Mouse (Mus musculus) lung, embryonic 14.5 days (tissue): ENCODE measurements around the gene Cygb. TPM values are rescaled to one million over a fixed set of nuclear protein-coding genes. Genes with fewer than 3 reads are reported as not detected.

ENCODE experiments used
- ATAC-seq: fragments of 200-750 bp; cut with Nextera tagmentation; 2 replicates; pipeline ENCODE4 v1.8.0; 2017; ENCODE audit warnings: mild to moderate bottlenecking, moderate TSS enrichment, moderate library complexity; ENCODE audit not compliant: insufficient read depth
- DNase-seq: peaks from one replicate; pipeline ENCODE4 v3.0.0-alpha.2; 2015
- H3K27ac ChIP-seq: fragments of 300-500 bp; sonication (generic); 2 replicates; pipeline ENCODE4 v1.5.1; 2014; ENCODE audit warnings: low read depth, mild to moderate bottlenecking, moderate library complexity
- H3K27me3 ChIP-seq: fragments of 300-500 bp; sonication (generic); 2 replicates; pipeline ENCODE4 v1.6.1; 2014; ENCODE audit warnings: low read length, control low read depth; ENCODE audit not compliant: insufficient read depth
- H3K36me3 ChIP-seq: fragments of 300-500 bp; sonication (generic); 2 replicates; pipeline ENCODE4 v1.6.1; 2014; ENCODE audit warnings: control low read depth; ENCODE audit not compliant: insufficient read depth
- H3K4me1 ChIP-seq: fragments of 300-500 bp; sonication (generic); 2 replicates; pipeline ENCODE4 v1.6.1; 2014; ENCODE audit warnings: antibody characterized with exemption, control low read depth; ENCODE audit not compliant: insufficient read depth
- H3K4me2 ChIP-seq: fragments of 300-500 bp; sonication (generic); 2 replicates; pipeline ENCODE4 v1.6.1; 2014; ENCODE audit warnings: mild to moderate bottlenecking
- H3K4me3 ChIP-seq: fragments of 300-500 bp; sonication (generic); 2 replicates; pipeline ENCODE4 v1.5.1; 2014; ENCODE audit warnings: low read depth, low read length
- H3K9ac ChIP-seq: fragments of 300-500 bp; sonication (generic); 2 replicates; pipeline ENCODE4 v1.6.1; 2014
- H3K9me3 ChIP-seq: fragments of 300-500 bp; sonication (generic); 2 replicates; pipeline ENCODE4 v1.6.1; 2016; ENCODE audit warnings: low read depth, low read length, control low read depth
- CTCF ChIP-seq: IDR thresholded peaks from 2 replicates; pipeline ENCODE4 v1.5.1; 2016; ENCODE audit warnings: antibody characterized with exemption, low read depth
- WGBS: fragments of 180-500 bp; shearing (Covaris S2); extraction: QIAGEN DNeasy Blood & Tissue Kit; methylation state at CpG from one replicate; pipeline ENCODE4 v1.1.7; 2014; 5-methylcytosine and 5-hydroxymethylcytosine counted together
- polyA plus RNA-seq: library from polyadenylated mRNA; unstranded; fragments of >200 nt; fragmentation: Nextera tagmentation; extraction: Ambion mirVana; gene quantifications from 2 replicates; pipeline ENCODE4 v1.2.1, GENCODE M21; 2014

Cygb gene
- polyA plus RNA-seq, 1 experiment from 2014 or later = 9.5 TPM

- Histone ChIP-seq H3K4me2 (peak overlapping the region; percentile 24; the same call in 1 of the 2 replicates), H3K9me3 (no peaks in the 10 kb centered on the region), H3K36me3 (no peaks in the 10 kb centered on the region), H3K4me3 (no peak overlapping the region), H3K27ac (peak overlapping the region; percentile 90), H3K4me1 (peaks cover 24% of the 10 kb centered on the region; the same call in 1 of the 2 replicates), H3K27me3 (peaks cover 19% of the 10 kb centered on the region), H3K9ac (no peak overlapping the region; the same call in 1 of the 2 replicates)
- DNase-seq (peak; percentile 63), ATAC-seq (peak; percentile 13; the same call in 1 of the 2 replicates)
- WGBS = 36% methylated on average over 18 of the region's 18 CpGs
- no peak for TF ChIP-seq CTCF
Observed at GRCm38 (mm10) chr11:116648213-116648921, 5.7 kb downstream of the Cygb start.

- H3K4me2 ChIP-seq = no peak overlapping the region; the same call in 1 of the 2 replicates
- peak overlapping the region; percentile 82 for H3K27ac ChIP-seq
- no peak overlapping the region for H3K4me3 ChIP-seq
- no peaks in the 10 kb centered on the region for H3K36me3 ChIP-seq
- WGBS = 28% methylated on average over 11 of the region's 11 CpGs
- H3K9me3 ChIP-seq = no peaks in the 10 kb centered on the region
- ATAC-seq (peak; percentile 43), DNase-seq (peak; percentile 72)
- H3K27me3 ChIP-seq = peaks cover 10% of the 10 kb centered on the region
- H3K9ac ChIP-seq = no peak overlapping the region
- H3K4me1 ChIP-seq = peaks cover 23% of the 10 kb centered on the region; the same call in 1 of the 2 replicates
- peak; percentile 37 for TF ChIP-seq CTCF
Observed at GRCm38 (mm10) chr11:116647340-116647991, 6.6 kb downstream of the Cygb start.

GRCm38 (mm10) chr11:116646771-116647170, 7.3 kb downstream of the Cygb start:
- Histone ChIP-seq H3K4me1 (peaks cover 23% of the 10 kb centered on the region; the same call in 1 of the 2 replicates), H3K4me2 (no peak overlapping the region), H3K9me3 (no peaks in the 10 kb centered on the region), H3K36me3 (no peaks in the 10 kb centered on the region), H3K4me3 (no peak overlapping the region), H3K27ac (no peak overlapping the region; the same call in 1 of the 2 replicates), H3K9ac (no peak overlapping the region), H3K27me3 (0 out of 2 replicates have a peak, but pooled peaks cover 4% of the 10 kb centered on the region)
- 84% methylated on average over 7 of the region's 7 CpGs for WGBS
- ATAC-seq = no peak
- no peak for DNase-seq
- TF ChIP-seq CTCF = no peak

- no peak for DNase-seq
- H3K9me3 ChIP-seq = no peaks in the 10 kb centered on the region
- H3K27me3 ChIP-seq = no peaks in the 10 kb centered on the region
- no peak overlapping the region for H3K4me3 ChIP-seq
- no peak for TF ChIP-seq CTCF
- no peak overlapping the region for H3K9ac ChIP-seq
- H3K4me1 ChIP-seq = peaks cover 23% of the 10 kb centered on the region; the same call in 1 of the 2 replicates
- no peak for ATAC-seq
- WGBS = 60% methylated on average over 11 of the region's 11 CpGs
- H3K36me3 ChIP-seq = no peaks in the 10 kb centered on the region
- H3K4me2 ChIP-seq = no peak overlapping the region
- no peak overlapping the region for H3K27ac ChIP-seq
Observed at GRCm38 (mm10) chr11:116646136-116646535, 8.0 kb downstream of the Cygb start.

- WGBS = 53% methylated on average over 8 of the region's 8 CpGs
- H3K27me3 ChIP-seq = no peaks in the 10 kb centered on the region
- no peaks in the 10 kb centered on the region for H3K36me3 ChIP-seq
- H3K4me2 ChIP-seq = no peak overlapping the region
- H3K27ac ChIP-seq = no peak overlapping the region
- no peak for TF ChIP-seq CTCF
- H3K9ac ChIP-seq = no peak overlapping the region
- ATAC-seq = no peak
- H3K9me3 ChIP-seq = no peaks in the 10 kb centered on the region
- H3K4me3 ChIP-seq = no peak overlapping the region
- peaks cover 23% of the 10 kb centered on the region; the same call in 1 of the 2 replicates for H3K4me1 ChIP-seq
- no peak for DNase-seq
Observed at GRCm38 (mm10) chr11:116645446-116646110, 8.5 kb downstream of the Cygb start.

GRCm38 (mm10) chr11:116644225-116645112, 9.6 kb downstream of the Cygb start:
- ATAC-seq = no peak
- peaks cover 23% of the 10 kb centered on the region; the same call in 1 of the 2 replicates for H3K4me1 ChIP-seq
- H3K27ac ChIP-seq = 0 out of 2 replicates have a peak overlapping the region, but pooled peaks have one; percentile 2

More at GRCm38 (mm10) chr11:116644225-116645112, 9.6 kb downstream of the Cygb start:
- H3K4me2 ChIP-seq = peak overlapping the region; percentile 48; the same call in 1 of the 2 replicates
- 39% methylated on average over 21 of the region's 21 CpGs for WGBS
- no peak overlapping the region for H3K9ac ChIP-seq
- no peaks in the 10 kb centered on the region for H3K27me3 ChIP-seq
- no peak overlapping the region for H3K4me3 ChIP-seq
- no peaks in the 10 kb centered on the region for H3K9me3 ChIP-seq
- DNase-seq = peak; percentile 36
- TF ChIP-seq CTCF = no peak
- H3K36me3 ChIP-seq = no peaks in the 10 kb centered on the region
